Mouse (Mus musculus) hindbrain, embryonic 11.5 days (tissue): ENCODE data around the gene Minpp1. TPM values are rescaled to one million over a fixed set of nuclear protein-coding genes. Genes with fewer than 3 reads are reported as not detected.

Source experiments
- ATAC-seq: fragments of 200-750 bp; cut with Nextera tagmentation; 2 replicates; pipeline ENCODE4 v1.8.0; 2017; ENCODE audit warnings: mild to moderate bottlenecking, moderate TSS enrichment, moderate library complexity; ENCODE audit not compliant: low FRiP score
- DNase-seq: peaks from one replicate; pipeline ENCODE4 v3.0.0-alpha.2; 2015; ENCODE audit warnings: low spot score
- H3K27ac ChIP-seq: fragments of 300-500 bp; sonication (generic); 2 replicates; pipeline ENCODE4 v1.5.1; 2014; ENCODE audit warnings: mild to moderate bottlenecking, low read depth, low read length
- H3K27me3 ChIP-seq: fragments of 300-500 bp; sonication (generic); 2 replicates; pipeline ENCODE4 v1.6.1; 2014; ENCODE audit warnings: mild to moderate bottlenecking, low read length, moderate library complexity, mixed read lengths; ENCODE audit not compliant: control insufficient read depth, insufficient read depth
- H3K36me3 ChIP-seq: fragments of 300-500 bp; sonication (generic); 2 replicates; pipeline ENCODE4 v1.6.1; 2014; ENCODE audit warnings: mild to moderate bottlenecking, low read length, moderate library complexity, mixed read lengths; ENCODE audit not compliant: control insufficient read depth, insufficient read depth
- H3K4me1 ChIP-seq: fragments of 300-500 bp; sonication (generic); replicated peaks from 2 replicates; pipeline ENCODE4 v1.6.1; 2014; ENCODE audit warnings: low read length, mixed read lengths; ENCODE audit not compliant: control insufficient read depth, insufficient read depth
- H3K4me2 ChIP-seq: fragments of 300-500 bp; sonication (generic); replicated peaks from 2 replicates; pipeline ENCODE4 v1.6.1; 2014; ENCODE audit warnings: mild to moderate bottlenecking, low read depth, low read length
- H3K4me3 ChIP-seq: fragments of 300-500 bp; sonication (generic); 2 replicates; pipeline ENCODE4 v1.5.1; 2014; ENCODE audit warnings: low read depth, low read length
- H3K9ac ChIP-seq: fragments of 300-500 bp; sonication (generic); 2 replicates; pipeline ENCODE4 v1.6.1; 2014; ENCODE audit warnings: low read depth, low read length
- H3K9me3 ChIP-seq: fragments of 300-500 bp; sonication (generic); 2 replicates; pipeline ENCODE4 v1.6.1; 2016; ENCODE audit warnings: low read length; ENCODE audit not compliant: control insufficient read depth
- WGBS: fragments of 180-500 bp; shearing (Covaris S2); extraction: QIAGEN DNeasy Blood & Tissue Kit; methylation state at CpG from one replicate; pipeline ENCODE4 v1.1.7; 2014; 5-methylcytosine and 5-hydroxymethylcytosine counted together
- polyA plus RNA-seq: library from polyadenylated mRNA; unstranded; fragments of >200 nt; fragmentation: Nextera tagmentation; extraction: Ambion mirVana; gene quantifications from 2 replicates; pipeline ENCODE4 v1.2.1, GENCODE M21; 2014

Minpp1 gene
- polyA plus RNA-seq, 1 experiment from 2014 or later: 64.8 TPM

- Histone ChIP-seq H3K9me3 (no peaks in the 10 kb centered on the region), H3K9ac (no peak overlapping the region), H3K4me3 (no peak overlapping the region), H3K4me2 (no peak overlapping the region), H3K36me3 (no peaks in the 10 kb centered on the region), H3K27me3 (no peaks in the 10 kb centered on the region), H3K27ac (no peak overlapping the region), H3K4me1 (no peaks in the 10 kb centered on the region)
- ATAC-seq (no peak), DNase-seq (no peak)
- 83% methylated on average over 8 of the region's 8 CpGs for WGBS
Observed at GRCm38 (mm10) chr19:32493471-32493870, 7.9 kb downstream of the Minpp1 start.

- Histone ChIP-seq H3K4me3 (no peak overlapping the region), H3K27ac (no peak overlapping the region), H3K36me3 (0 out of 2 replicates have a peak, but pooled peaks cover 3% of the 10 kb centered on the region), H3K4me2 (no peak overlapping the region), H3K9ac (no peak overlapping the region), H3K27me3 (no peaks in the 10 kb centered on the region), H3K4me1 (no peaks in the 10 kb centered on the region), H3K9me3 (no peaks in the 10 kb centered on the region)
- DNase-seq (no peak), ATAC-seq (no peak)
- 90% methylated on average over 13 of the region's 13 CpGs for WGBS
Observed at GRCm38 (mm10) chr19:32494611-32495010, 9.0 kb downstream of the Minpp1 start.

DNA sequence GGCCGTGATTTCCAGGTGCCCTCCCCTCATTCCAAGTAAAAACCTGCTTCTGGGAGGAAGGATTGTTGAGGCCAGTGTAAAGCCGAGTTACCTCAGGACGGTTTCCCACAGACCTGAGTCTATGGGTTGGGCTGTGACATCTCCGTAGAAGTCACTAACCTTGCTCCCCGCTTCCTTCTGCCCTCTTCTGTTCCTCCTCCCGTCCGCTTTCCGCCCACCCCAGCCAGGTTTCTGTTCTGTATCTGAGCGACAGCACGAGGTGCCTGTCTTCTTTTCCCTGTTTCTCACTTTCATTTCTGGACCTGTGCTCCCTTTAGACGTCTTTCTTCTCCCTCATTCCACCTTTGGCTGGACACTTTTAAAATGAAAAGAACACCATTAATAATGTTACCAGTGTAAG is 9.5 kb downstream of the Minpp1 start:
- Histone ChIP-seq H3K9me3 (no peaks in the 10 kb centered on the region), H3K27me3 (no peaks in the 10 kb centered on the region)
- WGBS: 93% methylated on average over 11 of the region's 11 CpGs

GRCm38 (mm10) chr19:32497411-32497810 is 11.8 kb downstream of the Minpp1 start:
- no peak overlapping the region for H3K9ac ChIP-seq
- no peak overlapping the region for H3K4me2 ChIP-seq
- 96% methylated on average over 6 of the region's 6 CpGs for WGBS
- no peaks in the 10 kb centered on the region for H3K27me3 ChIP-seq
- no peaks in the 10 kb centered on the region for H3K9me3 ChIP-seq
- no peaks in the 10 kb centered on the region for H3K4me1 ChIP-seq
- H3K4me3 ChIP-seq: no peak overlapping the region
- ATAC-seq (no peak), DNase-seq (no peak)
- H3K36me3 ChIP-seq: 0 out of 2 replicates have a peak, but pooled peaks cover 3% of the 10 kb centered on the region
- no peak overlapping the region for H3K27ac ChIP-seq

More for the DNA sequence above, 9.5 kb downstream of the Minpp1 start:
- DNase-seq (no peak), ATAC-seq (no peak)
- Histone ChIP-seq H3K27ac (no peak overlapping the region), H3K4me1 (no peaks in the 10 kb centered on the region), H3K9ac (no peak overlapping the region), H3K4me3 (no peak overlapping the region), H3K4me2 (no peak overlapping the region), H3K36me3 (0 out of 2 replicates have a peak, but pooled peaks cover 3% of the 10 kb centered on the region)

GRCm38 (mm10) chr19:32498002-32498401 is 12.4 kb downstream of the Minpp1 start:
- no peak for ATAC-seq
- H3K27me3 ChIP-seq: no peaks in the 10 kb centered on the region
- H3K27ac ChIP-seq: no peak overlapping the region
- no peak for DNase-seq
- no peaks in the 10 kb centered on the region for H3K9me3 ChIP-seq
- no peak overlapping the region for H3K9ac ChIP-seq
- no peak overlapping the region for H3K4me3 ChIP-seq
- no peak overlapping the region for H3K4me2 ChIP-seq
- WGBS: 98% methylated on average over 5 of the region's 5 CpGs
- H3K4me1 ChIP-seq: no peaks in the 10 kb centered on the region
- 0 out of 2 replicates have a peak, but pooled peaks cover 3% of the 10 kb centered on the region for H3K36me3 ChIP-seq

- Histone ChIP-seq H3K9me3 (no peaks in the 10 kb centered on the region), H3K4me1 (no peaks in the 10 kb centered on the region), H3K4me3 (no peak overlapping the region), H3K27ac (no peak overlapping the region), H3K4me2 (no peak overlapping the region), H3K27me3 (no peaks in the 10 kb centered on the region), H3K36me3 (0 out of 2 replicates have a peak, but pooled peaks cover 3% of the 10 kb centered on the region), H3K9ac (no peak overlapping the region)
- 90% methylated on average over 6 of the region's 6 CpGs for WGBS
- peak; percentile 19 for DNase-seq
- 0 out of 2 replicates have a peak, but pooled peaks have one; percentile 33 for ATAC-seq
Observed at GRCm38 (mm10) chr19:32501414-32501813, 15.8 kb downstream of the Minpp1 start.

DNA sequence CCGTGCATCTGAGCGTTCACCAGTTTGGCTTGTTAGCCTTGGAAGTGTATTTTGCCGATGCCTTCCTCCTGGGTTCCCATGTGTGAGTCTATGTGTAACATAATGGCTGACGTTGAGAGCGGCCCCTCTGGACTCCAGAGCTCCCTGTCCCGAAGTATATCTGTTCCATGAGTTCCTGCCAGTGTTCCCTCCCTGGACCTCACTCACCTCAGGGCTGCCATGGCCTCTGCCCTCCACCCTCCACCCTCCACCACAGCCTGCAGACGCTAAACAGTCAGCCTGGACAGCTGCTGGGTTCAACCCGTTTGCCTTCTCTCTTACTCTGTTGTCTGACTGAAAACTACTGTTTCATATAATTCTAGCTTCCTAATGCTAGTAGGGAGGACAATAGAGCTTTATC is 20.5 kb downstream of the Minpp1 start:
- WGBS: 87% methylated on average over 8 of the region's 8 CpGs
- DNase-seq: no peak
- H3K4me1 ChIP-seq: no peaks in the 10 kb centered on the region
- H3K9me3 ChIP-seq: no peaks in the 10 kb centered on the region
- no peak for ATAC-seq
- no peak overlapping the region for H3K4me2 ChIP-seq
- H3K27ac ChIP-seq: no peak overlapping the region
- H3K27me3 ChIP-seq: no peaks in the 10 kb centered on the region
- no peaks in the 10 kb centered on the region for H3K36me3 ChIP-seq
- no peak overlapping the region for H3K4me3 ChIP-seq
- no peak overlapping the region for H3K9ac ChIP-seq

GRCm38 (mm10) chr19:32506514-32506913 is 20.9 kb downstream of the Minpp1 start:
- no peaks in the 10 kb centered on the region for H3K4me1 ChIP-seq
- H3K9ac ChIP-seq: no peak overlapping the region
- DNase-seq (no peak), ATAC-seq (no peak)
- no peak overlapping the region for H3K27ac ChIP-seq
- no peaks in the 10 kb centered on the region for H3K9me3 ChIP-seq
- 96% methylated on average over 5 of the region's 5 CpGs for WGBS
- H3K4me3 ChIP-seq: no peak overlapping the region
- no peak overlapping the region for H3K4me2 ChIP-seq
- no peaks in the 10 kb centered on the region for H3K27me3 ChIP-seq
- H3K36me3 ChIP-seq: no peaks in the 10 kb centered on the region

- H3K4me2 ChIP-seq: no peak overlapping the region
- H3K4me3 ChIP-seq: no peak overlapping the region
- no peak for DNase-seq
- ATAC-seq: no peak
- H3K36me3 ChIP-seq: no peaks in the 10 kb centered on the region
- H3K27me3 ChIP-seq: no peaks in the 10 kb centered on the region
- H3K9me3 ChIP-seq: peaks cover 3% of the 10 kb centered on the region; the same call in 1 of the 2 replicates
- H3K9ac ChIP-seq: no peak overlapping the region
- no peaks in the 10 kb centered on the region for H3K4me1 ChIP-seq
- H3K27ac ChIP-seq: no peak overlapping the region
- 92% methylated on average over 6 of the region's 6 CpGs for WGBS
Observed at GRCm38 (mm10) chr19:32507100-32507499, 21.5 kb downstream of the Minpp1 start.
